Mouse (Mus musculus) brain, embryonic 18.5 days (tissue): Measurements from ENCODE around the gene Elmod2.
"Not testable (repeated sequence)": the region's sequence is repeated elsewhere in the genome, so short reads cannot be mapped to it uniquely, and the experiment has no call there.

Source experiments
- DNase-seq: peaks from one replicate; pipeline ENCODE4 v3.0.0-alpha.2; 2012; ENCODE audit warnings: low read depth, low spot score

Gene Elmod2

GRCm38 (mm10) chr8:83331899-83332697 is at the start of gene Elmod2:
Gene Elmod2, minus strand, starts transcription at chr8:83332486.
- peak; percentile 89 for DNase-seq

GRCm38 (mm10) chr8:83381016-83381415 is 48.7 kb upstream of the Elmod2 start:
- no peak for DNase-seq

GRCm38 (mm10) chr8:83380141-83380540 is 47.9 kb upstream of the Elmod2 start:
- DNase-seq: no peak

- no peak for DNase-seq
Observed at GRCm38 (mm10) chr8:83377231-83377630, 44.9 kb upstream of the Elmod2 start.

GRCm38 (mm10) chr8:83363156-83363769 is 31.0 kb upstream of the Elmod2 start:
- DNase-seq: no peak

GRCm38 (mm10) chr8:83351315-83351714 is 19.0 kb upstream of the Elmod2 start:
- no peak for DNase-seq

GRCm38 (mm10) chr8:83348263-83348662 is 16.0 kb upstream of the Elmod2 start, which contains the start of gene Mgat4d:
Gene Mgat4d, plus strand, starts transcription at chr8:83348471.
- DNase-seq: no peak

- no peak for DNase-seq
Observed at GRCm38 (mm10) chr8:83342693-83343092, 10.4 kb upstream of the Elmod2 start.

GRCm38 (mm10) chr8:83342076-83342475 is 9.8 kb upstream of the Elmod2 start:
- DNase-seq: no peak

- DNase-seq: no peak
Observed at GRCm38 (mm10) chr8:83332864-83333263, 578 bp upstream of the Elmod2 start.

GRCm38 (mm10) chr8:83331567-83331898 is 753 bp downstream of the Elmod2 start:
- peak; percentile 16 for DNase-seq

- DNase-seq: no peak
Observed at GRCm38 (mm10) chr8:83327889-83328288, 4.4 kb downstream of the Elmod2 start.

- DNase-seq: no peak
Observed at GRCm38 (mm10) chr8:83323056-83323455, 9.2 kb downstream of the Elmod2 start.

- DNase-seq: no peak
Observed at GRCm38 (mm10) chr8:83322374-83322773, 9.9 kb downstream of the Elmod2 start.

GRCm38 (mm10) chr8:83320543-83320942 is 11.7 kb downstream of the Elmod2 start:
- no peak for DNase-seq

GRCm38 (mm10) chr8:83315691-83316090 is 16.6 kb downstream of the Elmod2 start:
- no peak for DNase-seq

- not testable (repeated sequence) for DNase-seq
Observed at GRCm38 (mm10) chr8:83315084-83315483, 17.2 kb downstream of the Elmod2 start.

- DNase-seq: no peak
Observed at GRCm38 (mm10) chr8:83309836-83310235, 22.4 kb downstream of the Elmod2 start.

- DNase-seq: no peak
Observed at GRCm38 (mm10) chr8:83304946-83305345, 27.3 kb downstream of the Elmod2 start.

GRCm38 (mm10) chr8:83300135-83300534 is 32.2 kb downstream of the Elmod2 start:
- no peak for DNase-seq

- no peak for DNase-seq
Observed at GRCm38 (mm10) chr8:83297375-83297774, 34.9 kb downstream of the Elmod2 start.

- no peak for DNase-seq
Observed at GRCm38 (mm10) chr8:83290176-83290575, 42.1 kb downstream of the Elmod2 start, which contains the start of gene Ucp1. Gene Ucp1, plus strand, starts transcription at chr8:83290352.

- DNase-seq: no peak
Observed at GRCm38 (mm10) chr8:83285391-83285790, 46.9 kb downstream of the Elmod2 start.
